25 mouse cellular contexts compared by ENCODE assay signal in genomic region chr16:25797732-25798294, GRCm38 (mm10).
DNase-seq lines count a peak whose midpoint lies in the region; ATAC-seq and TF ChIP-seq lines count a peak whose summit lies in the region.
"Had no signal": no experiment of that assay in that cellular context is flagged by ENCODE, and none has a peak within 500 bp of the region (broad histone marks: within the 10 kb centered on the region; RNA-seq: fewer than 3 reads in every experiment).

No protein-coding gene starts in this region.

- peaks cover 2 to 29% of the 10 kb centered on the region in 2 experiments for H3K36me3 ChIP-seq in CH12.LX (replicated peaks in 1 of 2; ENCODE audit: control insufficient read depth in 1 of 2, insufficient read depth in 1 of 2, low read length in 1 of 2)
- no peaks in the 10 kb centered on the region for H3K36me3 ChIP-seq in splenic B cell, adult 2 months (ENCODE audit: control insufficient read depth, insufficient read depth, low read length, poor library complexity, severe bottlenecking)
- H3K36me3 ChIP-seq in forebrain, embryonic 14.5 days (ENCODE audit: control insufficient read depth, insufficient read depth, low read length) = no peaks in the 10 kb centered on the region
- H3K36me3 ChIP-seq: embryonic facial prominence, embryonic 13.5 days; embryonic facial prominence, embryonic 15.5 days; forebrain, embryonic 10.5 days; G1E had no signal

- H3K9ac ChIP-seq in CH12.LX (ENCODE audit: insufficient read depth, low read depth) = no peak overlapping the region
- no peak overlapping the region for H3K9ac ChIP-seq in forebrain, embryonic 14.5 days (ENCODE audit: low read length)
- H3K9ac ChIP-seq: embryonic facial prominence, embryonic 13.5 days; embryonic facial prominence, embryonic 15.5 days; forebrain, embryonic 13.5 days had no signal

- H3K79me2 ChIP-seq in CH12.LX (replicated peaks; ENCODE audit: control insufficient read depth, extremely low read depth, insufficient read depth, poor library complexity, severe bottlenecking) = peaks cover 4% of the 10 kb centered on the region; the same call in 1 of the 2 replicates

- no peak overlapping the region for H3K4me3 ChIP-seq in CH12.LX (replicated peaks in 1 of 3; ENCODE audit: low read depth in 2 of 3, low read length in 2 of 3, poor library complexity in 1 of 3)
- H3K4me3 ChIP-seq in forebrain, embryonic 14.5 days (ENCODE audit: low read depth, low read length) = no peak overlapping the region
- H3K4me3 ChIP-seq: embryonic facial prominence, embryonic 13.5 days; embryonic facial prominence, embryonic 15.5 days; erythroblast, embryonic 14.5 days; forebrain, embryonic 10.5 days; forebrain, embryonic 13.5 days had no signal

- dilution Hi-C loops in CH12.LX (cut with MboI; ENCODE audit: extremely low pct_ligation_motif_present, extremely low pct_unique_long_range_greater_than_20kb, low sequenced_read_pairs) = no loop called here

- peak overlapping the region; percentile 46; the same call in 1 of the 2 replicates for H3K4me2 ChIP-seq in CH12.LX (ENCODE audit: insufficient read depth, low read depth, poor library complexity, severe bottlenecking)
- H3K4me2 ChIP-seq in forebrain, embryonic 14.5 days (ENCODE audit: low read length) = no peak overlapping the region
- H3K4me2 ChIP-seq: embryonic facial prominence, embryonic 13.5 days; embryonic facial prominence, embryonic 15.5 days; forebrain, embryonic 13.5 days had no signal

- TF ChIP-seq RAD21 in CH12.LX (IDR thresholded peaks at IDR 0.05; ENCODE audit: low read depth, low read length) = no peak

- no peaks in the 10 kb centered on the region for H3K27me3 ChIP-seq in CH12.LX (replicated peaks)
- H3K27me3 ChIP-seq in splenic B cell, adult 2 months (ENCODE audit: control insufficient read depth, insufficient read depth, low read length, poor library complexity, severe bottlenecking) = no peaks in the 10 kb centered on the region
- H3K27me3 ChIP-seq in forebrain, embryonic 14.5 days (replicated peaks; ENCODE audit: control insufficient read depth, insufficient read depth, low read length) = no peaks in the 10 kb centered on the region
- H3K27me3 ChIP-seq: embryonic facial prominence, embryonic 13.5 days; embryonic facial prominence, embryonic 15.5 days; forebrain, embryonic 13.5 days; Patski had no signal

- 0 out of 2 replicates have a peak, but pooled peaks have one; percentile 59 for TF ChIP-seq EP300 in CH12.LX (IDR thresholded peaks at IDR 0.05; ENCODE audit: low read length)

- H3K9me3 ChIP-seq in CH12.LX (replicated peaks; ENCODE audit: low read length) = no peaks in the 10 kb centered on the region
- no peaks in the 10 kb centered on the region for H3K9me3 ChIP-seq in forebrain, embryonic 14.5 days (replicated peaks; ENCODE audit: control insufficient read depth, low read length)
- H3K9me3 ChIP-seq: embryonic facial prominence, embryonic 13.5 days; embryonic facial prominence, embryonic 15.5 days; forebrain, embryonic 10.5 days; forebrain, embryonic 13.5 days; G1E had no signal

- no peak for TF ChIP-seq CTCF in CH12.LX (conservative IDR thresholded peaks at IDR 0.05 in 1 of 2, IDR thresholded peaks at IDR 0.05 in 1 of 2; ENCODE audit: low read depth in 2 of 2, low read length in 2 of 2)

- peaks cover 12 to 70% of the 10 kb centered on the region in 2 experiments for H3K4me1 ChIP-seq in CH12.LX (ENCODE audit: control insufficient read depth in 1 of 2, insufficient read depth in 2 of 2)
- H3K4me1 ChIP-seq in forebrain, embryonic 14.5 days (ENCODE audit: control insufficient read depth, insufficient read depth, low read length) = no peaks in the 10 kb centered on the region; the same call in 1 of the 2 replicates
- H3K4me1 ChIP-seq: embryonic facial prominence, embryonic 13.5 days; embryonic facial prominence, embryonic 15.5 days; forebrain, embryonic 10.5 days had no signal

- ATAC-seq in forebrain, embryonic 14.5 days = no peak
- ATAC-seq: activated CD4-positive, CD25-positive, alpha-beta regulatory T cell, adult 4 months; CD4-positive, CD25-positive, alpha-beta regulatory T cell, adult 4 months; forebrain, embryonic 13.5 days; forebrain, embryonic 16.5 days; Patski had no signal

- H3K27ac ChIP-seq in CH12.LX (ENCODE audit: insufficient read depth, low read depth) = no peak overlapping the region; the same call in 1 of the 2 replicates
- no peak overlapping the region for H3K27ac ChIP-seq in forebrain, embryonic 14.5 days (ENCODE audit: low read depth, low read length)
- H3K27ac ChIP-seq: embryonic facial prominence, embryonic 13.5 days; embryonic facial prominence, embryonic 15.5 days; forebrain, embryonic 10.5 days; forebrain, embryonic 13.5 days had no signal

- 80% methylated on average over 4 of the region's 4 CpGs for WGBS in forebrain, embryonic 14.5 days

- no peak for TF ChIP-seq POLR2A in CH12.LX (IDR thresholded peaks at IDR 0.05; ENCODE audit: low read depth, low read length)

- peak; percentile 86 for DNase-seq in CH12.LX (ENCODE audit: extremely low read depth)
- DNase-seq in R1 (ENCODE audit: low read depth, low spot score) = peak; percentile 7
- peak; percentile 1 for DNase-seq in splenic B cell, adult 2 months (ENCODE audit: low read depth, low spot score)
- DNase-seq in cerebellum, adult 11-12 months = no peak
- DNase-seq in forebrain, embryonic 14.5 days (ENCODE audit: low spot score) = no peak
- DNase-seq: adrenal gland, adult 8-10 months; adrenal gland, postnatal 14 days; adrenal gland, postnatal 36 days; B cell, adult 2 months; cerebellum, adult 18-20 months; cerebellum, adult 8-10 months; cerebellum, adult 9-11 months; cerebellum, postnatal 14 days; cerebellum, postnatal 36 days; embryo, embryonic 11 days had no signal

- in situ Hi-C loops in CH12.LX (cut with MboI; ENCODE audit: low pct_ligation_motif_present, low pct_unique_long_range_greater_than_20kb, low sequenced_read_pairs) = no loop called here

TF ChIP-seq in CH12.LX, 34 proteins besides CTCF, POLR2A, EP300 and RAD21:
- TF ChIP-seq KAT2A (IDR thresholded peaks at IDR 0.05; ENCODE audit: insufficient replicate concordance, low read length) = no peak
- no peak for TF ChIP-seq MYC (IDR thresholded peaks at IDR 0.05; ENCODE audit: low read depth, low read length)
- TF ChIP-seq RCOR1 (conservative IDR thresholded peaks at IDR 0.05; ENCODE audit: low read depth, low read length) = no peak
- 0 out of 2 replicates have a peak, but pooled peaks have one; percentile 21 for TF ChIP-seq IRF4 (IDR thresholded peaks at IDR 0.05; ENCODE audit: low read depth, low read length)
- TF ChIP-seq TBP (conservative IDR thresholded peaks at IDR 0.05; ENCODE audit: low read depth, low read length) = peak; percentile 91
- no peak for TF ChIP-seq E2F4 (IDR thresholded peaks at IDR 0.05; ENCODE audit: insufficient replicate concordance, low read depth, low read length)
- TF ChIP-seq JUND (conservative IDR thresholded peaks at IDR 0.05; ENCODE audit: low read depth, low read length) = no peak
- TF ChIP-seq ZMIZ1 (IDR thresholded peaks at IDR 0.05; ENCODE audit: low read depth, low read length) = no peak
- no peak for TF ChIP-seq ETS1 (conservative IDR thresholded peaks at IDR 0.05; ENCODE audit: low read depth, low read length)
- TF ChIP-seq BHLHE40 (IDR thresholded peaks at IDR 0.05; ENCODE audit: low read depth, low read length) = peak; percentile 78
- 0 out of 2 replicates have a peak, but pooled peaks have one; percentile 30 for TF ChIP-seq USF2 (conservative IDR thresholded peaks at IDR 0.05; ENCODE audit: low read depth, low read length)
- no peak for TF ChIP-seq POLR2AphosphoS2 (IDR thresholded peaks at IDR 0.05; ENCODE audit: low read depth, low read length)
- TF ChIP-seq NRF1 (IDR thresholded peaks at IDR 0.05; ENCODE audit: low read depth, low read length) = no peak
- TF ChIP-seq PAX5 (IDR thresholded peaks at IDR 0.05; ENCODE audit: low read length) = no peak
- TF ChIP-seq ELF1 (IDR thresholded peaks at IDR 0.05; ENCODE audit: low read depth, low read length) = no peak
- TF ChIP-seq MAFK (IDR thresholded peaks at IDR 0.05; ENCODE audit: insufficient replicate concordance, low read length) = no peak
- no peak for TF ChIP-seq JUN (IDR thresholded peaks at IDR 0.05; ENCODE audit: insufficient read depth, low read depth, low read length)
- TF ChIP-seq HCFC1 (IDR thresholded peaks at IDR 0.05; ENCODE audit: low read depth, low read length) = no peak
- no peak for TF ChIP-seq MXI1 (IDR thresholded peaks at IDR 0.05; ENCODE audit: low read depth, low read length)
- no peak for TF ChIP-seq NELFE (IDR thresholded peaks at IDR 0.05; ENCODE audit: low read depth, low read length)
- no peak for TF ChIP-seq MEF2A (IDR thresholded peaks at IDR 0.05; ENCODE audit: borderline replicate concordance, low read depth, low read length)
- TF ChIP-seq SMC3 (IDR thresholded peaks at IDR 0.05; ENCODE audit: low read depth, low read length) = no peak
- no peak for TF ChIP-seq ZKSCAN1 (IDR thresholded peaks at IDR 0.05; ENCODE audit: borderline replicate concordance, low read depth, low read length)
- TF ChIP-seq ZC3H11A (IDR thresholded peaks at IDR 0.05; ENCODE audit: low read depth, low read length) = no peak
- TF ChIP-seq USF1 (IDR thresholded peaks at IDR 0.05; ENCODE audit: low read depth, low read length) = peak; percentile 49; the same call in 1 of the 2 replicates
- TF ChIP-seq SIN3A (IDR thresholded peaks at IDR 0.05; ENCODE audit: low read length) = no peak
- no peak for TF ChIP-seq CHD1 (IDR thresholded peaks at IDR 0.05; ENCODE audit: low read depth, low read length)
- TF ChIP-seq MAX (IDR thresholded peaks at IDR 0.05; ENCODE audit: low read length) = no peak
- TF ChIP-seq GABPA (IDR thresholded peaks at IDR 0.05; ENCODE audit: insufficient replicate concordance, low read depth, low read length) = no peak
- TF ChIP-seq UBTF (IDR thresholded peaks at IDR 0.05; ENCODE audit: low read depth, low read length) = no peak
- no peak for TF ChIP-seq ZNF384 (IDR thresholded peaks at IDR 0.05; ENCODE audit: low read depth, low read length)
- TF ChIP-seq CHD2 (IDR thresholded peaks at IDR 0.05; ENCODE audit: low read length) = no peak
- TF ChIP-seq MAZ (IDR thresholded peaks at IDR 0.05; ENCODE audit: low read depth, low read length) = no peak
- TF ChIP-seq TCF12 (IDR thresholded peaks at IDR 0.05; ENCODE audit: low read depth, low read length) = no peak
TF ChIP-seq in CH12.LX: peak in this region for 5.

Comparison
In these comparisons a context has a peak if more than half of its experiments do, and no peak if none do; other contexts are left out.
1. DNase-seq: peak in CH12.LX (single experiment), R1 (single experiment) and splenic B cell, adult 2 months (single experiment); none in cerebellum, adult 11-12 months (single experiment) and forebrain, embryonic 14.5 days (single experiment).